Mouse (Mus musculus): ENCODE results near the gene Hist1h4h. TPM values are rescaled to one million over a fixed set of nuclear protein-coding genes. Genes with fewer than 3 reads are reported as not detected.
A peak's percentile ranks its signal among the peaks of the same experiment; 100 is the strongest.

Gene Hist1h4h
- total and polyA plus RNA-seq, 3 experiments, result 9.9 to 5,753 TPM; not detected in 1

- H3K27me3 ChIP-seq (ENCODE audit: control insufficient read depth in 1 of 2, insufficient read depth in 2 of 2, low read length in 2 of 2), result no peaks in the 10 kb centered on the region
- H3K9me3 ChIP-seq (replicated peaks; ENCODE audit: insufficient read depth, low read length), result no peaks in the 10 kb centered on the region
- TF ChIP-seq SMC3 (IDR thresholded peaks at IDR 0.05; ENCODE audit: low read depth, low read length) (no peak), GATA1 (IDR thresholded peaks at IDR 0.05; ENCODE audit: low read depth, low read length) (peak; percentile 62)
- H3K4me1 ChIP-seq (ENCODE audit: control insufficient read depth in 1 of 2, insufficient read depth in 2 of 2, low read length in 2 of 2), result peaks cover 0 to 9% of the 10 kb centered on the region in 2 experiments; a peak in 2 of 4 replicates
- H3K27ac ChIP-seq (ENCODE audit: control insufficient read depth, low read depth, low read length), result no peak overlapping the region
- DNase-seq (ENCODE audit: low read depth, low spot score), result no peak
- H3K79me2 ChIP-seq (ENCODE audit: control insufficient read depth, insufficient read depth, low read length, poor library complexity), result no peaks in the 10 kb centered on the region; the same call in 1 of the 2 replicates
- H3K9ac ChIP-seq (ENCODE audit: control insufficient read depth, low read depth, low read length, poor library complexity, severe bottlenecking), result no peak overlapping the region
- no peak overlapping the region for H3K4me3 ChIP-seq (ENCODE audit: control insufficient read depth in 1 of 2, insufficient read depth in 1 of 2, low read depth in 2 of 2, low read length in 2 of 2)
- peaks cover 0 to 28% of the 10 kb centered on the region in 2 experiments; a peak in 2 of 4 replicates for H3K36me3 ChIP-seq (ENCODE audit: control insufficient read depth in 1 of 2, insufficient read depth in 2 of 2, low read length in 2 of 2)
These were observed 15.8 kb downstream of the Hist1h4h start for GRCm38 (mm10) chr13:23546694-23547093.

GRCm38 (mm10) chr13:23550761-23551145 lies 19.9 kb downstream of the Hist1h4h start:
- Histone ChIP-seq H3K4me1 (ENCODE audit: control insufficient read depth in 1 of 2, insufficient read depth in 2 of 2, low read length in 2 of 2) (peaks cover 0 to 16% of the 10 kb centered on the region in 2 experiments; a peak in 2 of 4 replicates), H3K36me3 (ENCODE audit: control insufficient read depth in 1 of 2, insufficient read depth in 2 of 2, low read length in 2 of 2) (peaks cover 0 to 49% of the 10 kb centered on the region in 2 experiments; a peak in 2 of 4 replicates), H3K4me3 (ENCODE audit: control insufficient read depth in 1 of 2, insufficient read depth in 1 of 2, low read depth in 2 of 2, low read length in 2 of 2) (peak overlapping the region; percentile 0 to 44), H3K9ac (ENCODE audit: control insufficient read depth, low read depth, low read length, poor library complexity, severe bottlenecking) (peak overlapping the region; percentile 87), H3K9me3 (replicated peaks; ENCODE audit: insufficient read depth, low read length) (no peaks in the 10 kb centered on the region), H3K79me2 (ENCODE audit: control insufficient read depth, insufficient read depth, low read length, poor library complexity) (peaks cover 3% of the 10 kb centered on the region; the same call in 1 of the 2 replicates), H3K27me3 (ENCODE audit: control insufficient read depth in 1 of 2, insufficient read depth in 2 of 2, low read length in 2 of 2) (no peaks in the 10 kb centered on the region), H3K27ac (ENCODE audit: control insufficient read depth, low read depth, low read length) (peak overlapping the region; percentile 100)
- peak; percentile 86 for DNase-seq (ENCODE audit: low read depth, low spot score)
- TF ChIP-seq SIN3A (IDR thresholded peaks at IDR 0.05; ENCODE audit: low read length) (no peak), TAL1 (IDR thresholded peaks at IDR 0.05; ENCODE audit: low read length) (no peak), CHD1 (IDR thresholded peaks at IDR 0.05; ENCODE audit: low read depth, low read length) (no peak), JUND (IDR thresholded peaks at IDR 0.05; ENCODE audit: low read depth, low read length) (no peak), NELFE (IDR thresholded peaks at IDR 0.05; ENCODE audit: low read depth, low read length) (no peak), TCF12 (IDR thresholded peaks at IDR 0.05; ENCODE audit: low read depth, low read length) (no peak), ZMIZ1 (IDR thresholded peaks at IDR 0.05; ENCODE audit: low read depth, low read length) (no peak), MAX (IDR thresholded peaks at IDR 0.05; ENCODE audit: low read length) (no peak), BHLHE40 (IDR thresholded peaks at IDR 0.05; ENCODE audit: borderline replicate concordance, low read depth, low read length) (no peak), POLR2A (IDR thresholded peaks at IDR 0.05; ENCODE audit: control insufficient read depth in 1 of 2, insufficient read depth in 1 of 2, low read depth in 1 of 2, low read length in 2 of 2, poor library complexity in 1 of 2) (no peak), MEF2A (IDR thresholded peaks at IDR 0.05; ENCODE audit: extremely low read depth, insufficient replicate concordance, low read depth, low read length, poor library complexity, severe bottlenecking) (no peak), ELF1 (IDR thresholded peaks at IDR 0.05; ENCODE audit: low read depth, low read length) (no peak), RAD21 (IDR thresholded peaks at IDR 0.05; ENCODE audit: low read depth, low read length) (no peak), USF1 (IDR thresholded peaks at IDR 0.05; ENCODE audit: low read depth, low read length) (no peak), TBP (IDR thresholded peaks at IDR 0.05; ENCODE audit: low read depth, low read length) (no peak; the same call in 1 of the 2 replicates), USF2 (IDR thresholded peaks at IDR 0.05; ENCODE audit: borderline replicate concordance in 1 of 2, insufficient read depth in 1 of 2, low read depth in 1 of 2, low read length in 2 of 2) (no peak)
